Mouse (Mus musculus) forebrain, embryonic 11.5 days (tissue): ENCODE results near the gene Trim25. TPM values are rescaled to one million over a fixed set of nuclear protein-coding genes. Genes with fewer than 3 reads are reported as not detected.

Experiments used
- ATAC-seq: fragments of 200-750 bp; cut with Nextera tagmentation; replicated peaks from 2 replicates; pipeline ENCODE4 v1.8.0; 2017; ENCODE audit warnings: moderate TSS enrichment; ENCODE audit not compliant: low FRiP score
- DNase-seq: peaks from one replicate; pipeline ENCODE4 v3.0.0-alpha.2; 2017; ENCODE audit warnings: low spot score
- H3K27ac ChIP-seq: fragments of 300-500 bp; sonication (generic); 2 replicates; pipeline ENCODE4 v1.5.1; 2014; ENCODE audit warnings: low read depth, low read length
- H3K27me3 ChIP-seq: fragments of 300-500 bp; sonication (generic); 2 replicates; pipeline ENCODE4 v1.6.1; 2014; ENCODE audit warnings: mild to moderate bottlenecking, low read length, mixed read lengths; ENCODE audit not compliant: control insufficient read depth, insufficient read depth
- H3K36me3 ChIP-seq: fragments of 300-500 bp; sonication (generic); 2 replicates; pipeline ENCODE4 v1.6.1; 2014; ENCODE audit warnings: mild to moderate bottlenecking, low read length, moderate library complexity, mixed read lengths; ENCODE audit not compliant: control insufficient read depth, insufficient read depth
- H3K4me1 ChIP-seq: fragments of 300-500 bp; sonication (generic); replicated peaks from 2 replicates; pipeline ENCODE4 v1.6.1; 2014; ENCODE audit warnings: low read length, mixed read lengths; ENCODE audit not compliant: control insufficient read depth, insufficient read depth
- H3K4me2 ChIP-seq: fragments of 300-500 bp; sonication (generic); 2 replicates; pipeline ENCODE4 v1.6.1; 2014; ENCODE audit warnings: low read depth, mild to moderate bottlenecking, low read length, moderate library complexity, mixed read lengths; ENCODE audit not compliant: severe bottlenecking
- H3K4me3 ChIP-seq: fragments of 300-500 bp; sonication (generic); 2 replicates; pipeline ENCODE4 v1.5.1; 2014; ENCODE audit warnings: low read depth, low read length
- H3K9ac ChIP-seq: fragments of 300-500 bp; sonication (generic); 2 replicates; pipeline ENCODE4 v1.6.1; 2014; ENCODE audit warnings: low read length
- H3K9me3 ChIP-seq: fragments of 300-500 bp; sonication (generic); 2 replicates; pipeline ENCODE4 v1.6.1; 2016; ENCODE audit warnings: low read length, mixed read lengths; ENCODE audit not compliant: control insufficient read depth
- WGBS: fragments of 180-500 bp; shearing (Covaris S2); extraction: QIAGEN DNeasy Blood & Tissue Kit; methylation state at CpG from one replicate; pipeline ENCODE4 v1.1.7; 2014; 5-methylcytosine and 5-hydroxymethylcytosine counted together
- polyA plus RNA-seq: library from polyadenylated mRNA; unstranded; fragments of >200 nt; fragmentation: Nextera tagmentation; extraction: Ambion mirVana; gene quantifications from 2 replicates; pipeline ENCODE4 v1.2.1, GENCODE M21; 2014

Gene Trim25
- polyA plus RNA-seq, 1 experiment from 2014 or later, result 2.1 TPM

- no peak for ATAC-seq
- no peak for DNase-seq
- no peaks in the 10 kb centered on the region for H3K36me3 ChIP-seq
- WGBS, result 27% methylated on average over 32 of the region's 33 CpGs
- H3K27me3 ChIP-seq, result peaks cover 22% of the 10 kb centered on the region
- H3K4me3 ChIP-seq, result peak overlapping the region; percentile 37
- H3K9ac ChIP-seq, result peak overlapping the region; percentile 45
- H3K4me1 ChIP-seq, result no peaks in the 10 kb centered on the region; the same call in 1 of the 2 replicates
- H3K27ac ChIP-seq, result no peak overlapping the region
- H3K4me2 ChIP-seq, result peak overlapping the region; percentile 51
- no peaks in the 10 kb centered on the region for H3K9me3 ChIP-seq
Measured at GRCm38 (mm10) chr11:88999723-89000526, 749 bp downstream of the Trim25 start.

GRCm38 (mm10) chr11:89000527-89000819 lies 1.3 kb downstream of the Trim25 start:
- ATAC-seq (no peak), DNase-seq (no peak)
- H3K4me2 ChIP-seq, result peak overlapping the region; percentile 15; the same call in 1 of the 2 replicates
- no peak overlapping the region for H3K27ac ChIP-seq
- no peaks in the 10 kb centered on the region for H3K9me3 ChIP-seq
- H3K9ac ChIP-seq, result no peak overlapping the region
- H3K4me1 ChIP-seq, result no peaks in the 10 kb centered on the region; the same call in 1 of the 2 replicates
- H3K27me3 ChIP-seq, result peaks cover 22% of the 10 kb centered on the region
- H3K4me3 ChIP-seq, result no peak overlapping the region
- H3K36me3 ChIP-seq, result no peaks in the 10 kb centered on the region

DNA sequence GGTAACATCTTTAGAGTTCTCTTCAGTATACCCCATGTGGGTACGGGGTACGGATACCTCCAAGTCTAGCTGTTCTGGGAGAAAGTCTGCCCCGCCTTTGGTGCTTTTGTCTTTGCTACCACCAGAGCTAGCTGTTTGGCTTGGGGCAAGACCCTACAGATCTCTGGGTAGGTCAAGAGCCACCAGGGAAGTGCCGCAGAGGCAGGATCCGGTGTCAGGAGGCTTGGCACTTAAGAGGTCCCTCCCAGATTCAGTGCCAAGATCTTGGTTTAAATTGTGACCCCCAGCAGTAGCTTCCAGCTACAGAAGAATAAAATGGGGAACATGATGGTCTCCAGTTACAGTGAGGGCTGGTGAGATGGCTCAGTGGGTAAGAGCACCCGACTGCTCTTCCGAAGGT lies 2.4 kb downstream of the Trim25 start:
- no peaks in the 10 kb centered on the region for H3K36me3 ChIP-seq
- H3K4me3 ChIP-seq, result no peak overlapping the region
- peaks cover 22% of the 10 kb centered on the region for H3K27me3 ChIP-seq
- WGBS, result 96% methylated on average over 7 of the region's 7 CpGs
- no peak for DNase-seq
- H3K4me2 ChIP-seq, result no peak overlapping the region
- ATAC-seq, result no peak
- H3K9me3 ChIP-seq, result no peaks in the 10 kb centered on the region
- H3K4me1 ChIP-seq, result no peaks in the 10 kb centered on the region; the same call in 1 of the 2 replicates
- no peak overlapping the region for H3K27ac ChIP-seq
- no peak overlapping the region for H3K9ac ChIP-seq

DNA sequence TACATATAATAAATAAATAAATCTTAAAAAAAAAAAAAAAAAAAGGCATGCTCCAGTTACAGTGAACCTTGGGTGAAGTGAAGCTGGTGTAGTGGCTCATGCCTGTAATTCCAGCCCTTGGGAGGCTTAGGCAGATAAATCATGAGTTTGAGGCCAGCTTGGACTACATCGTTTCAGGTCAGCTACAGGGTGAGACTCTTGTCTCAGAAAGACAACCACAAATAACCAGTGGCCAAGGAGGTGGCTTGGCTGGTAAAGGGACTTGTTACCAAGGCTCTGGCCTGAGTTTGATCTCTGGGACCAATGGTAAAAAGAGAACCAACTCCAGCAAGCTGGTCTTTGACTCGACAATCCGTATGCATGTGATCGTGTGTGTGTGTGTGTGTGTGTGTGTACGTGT lies 2.9 kb downstream of the Trim25 start:
- ATAC-seq (no peak), DNase-seq (no peak)
- H3K9ac ChIP-seq, result no peak overlapping the region
- no peaks in the 10 kb centered on the region for H3K9me3 ChIP-seq
- 94% methylated on average over 5 of the region's 5 CpGs for WGBS
- no peaks in the 10 kb centered on the region for H3K36me3 ChIP-seq
- H3K27ac ChIP-seq, result no peak overlapping the region
- no peak overlapping the region for H3K4me2 ChIP-seq
- peaks cover 22% of the 10 kb centered on the region for H3K27me3 ChIP-seq
- H3K4me1 ChIP-seq, result no peaks in the 10 kb centered on the region; the same call in 1 of the 2 replicates
- H3K4me3 ChIP-seq, result no peak overlapping the region

DNA sequence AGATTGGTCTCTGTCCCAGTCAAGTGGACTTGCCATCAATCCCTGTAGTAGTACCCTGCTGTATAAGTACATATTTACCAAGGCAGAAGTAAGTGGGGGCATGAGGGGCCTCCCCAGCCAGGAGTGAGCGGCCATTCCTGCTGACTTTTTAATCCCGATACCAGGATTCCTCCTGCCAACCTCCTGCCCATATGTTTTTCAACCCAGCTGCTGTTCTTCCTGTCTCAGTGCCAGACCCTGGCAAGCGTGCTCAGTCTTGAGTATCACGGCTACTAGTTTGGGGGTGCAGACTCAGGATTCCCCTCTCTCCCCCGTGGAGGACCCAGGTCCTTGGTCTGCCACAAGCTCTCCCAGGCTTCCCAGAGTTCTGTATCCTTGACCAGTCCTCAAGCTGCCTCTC lies 3.4 kb downstream of the Trim25 start:
- DNase-seq (no peak), ATAC-seq (no peak)
- Histone ChIP-seq H3K9me3 (no peaks in the 10 kb centered on the region), H3K36me3 (no peaks in the 10 kb centered on the region), H3K4me2 (no peak overlapping the region), H3K27ac (no peak overlapping the region), H3K4me1 (no peaks in the 10 kb centered on the region; the same call in 1 of the 2 replicates), H3K9ac (no peak overlapping the region), H3K27me3 (peaks cover 22% of the 10 kb centered on the region), H3K4me3 (no peak overlapping the region)
- 89% methylated on average over 5 of the region's 5 CpGs for WGBS

DNA sequence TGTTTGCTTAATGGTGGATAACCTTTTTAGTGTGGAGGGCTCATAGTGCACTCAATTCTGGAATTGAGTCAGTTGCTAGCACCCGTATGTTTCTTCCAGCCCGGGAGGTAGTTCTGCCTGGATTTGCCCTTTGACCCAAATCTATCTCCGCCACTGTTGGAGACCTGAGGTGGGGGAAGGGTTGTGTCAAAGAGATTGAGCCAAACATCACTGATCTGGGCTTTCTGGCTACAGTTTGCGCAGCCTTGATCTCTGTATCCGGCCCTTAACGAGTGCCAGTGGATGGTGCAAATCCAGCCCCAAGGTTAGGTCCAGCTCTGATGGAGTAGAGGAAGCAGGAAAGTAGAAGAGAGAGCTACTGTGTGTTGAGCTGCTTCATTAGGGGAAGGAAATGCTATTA lies 3.9 kb downstream of the Trim25 start:
- DNase-seq, result no peak
- whole genome bisulfite sequencing, result 76% methylated on average over 6 of the region's 6 CpGs
- H3K9me3 ChIP-seq, result no peaks in the 10 kb centered on the region

DNA sequence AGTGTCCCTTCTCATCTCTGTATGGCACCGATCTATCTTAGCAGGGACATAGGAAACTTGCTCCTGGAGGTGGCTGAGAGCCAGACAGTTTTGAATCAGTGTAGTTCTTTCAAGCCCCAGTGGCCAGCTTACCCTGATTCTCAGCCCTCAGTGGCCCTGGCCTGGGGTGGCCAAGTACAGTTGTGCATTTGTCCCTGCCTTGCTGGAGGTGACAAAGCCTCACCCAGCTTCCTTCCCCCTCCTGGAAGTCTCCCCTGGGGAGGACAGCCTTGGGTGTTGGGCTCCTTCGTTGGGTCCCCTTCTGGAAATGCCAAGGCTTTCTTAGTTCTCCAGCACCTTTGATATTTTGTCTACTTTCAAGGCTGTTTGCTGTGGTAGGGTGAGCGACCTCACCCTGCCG lies 4.5 kb downstream of the Trim25 start:
- no peaks in the 10 kb centered on the region; the same call in 1 of the 2 replicates for H3K4me1 ChIP-seq
- ATAC-seq (no peak), DNase-seq (no peak)
- H3K27me3 ChIP-seq, result peaks cover 19% of the 10 kb centered on the region
- H3K4me3 ChIP-seq, result no peak overlapping the region
- no peak overlapping the region for H3K9ac ChIP-seq
- H3K36me3 ChIP-seq, result no peaks in the 10 kb centered on the region
- no peak overlapping the region for H3K4me2 ChIP-seq
- H3K27ac ChIP-seq, result no peak overlapping the region
- 85% methylated on average over 4 of the region's 4 CpGs for WGBS
- no peaks in the 10 kb centered on the region for H3K9me3 ChIP-seq

More for the DNA sequence above, 3.9 kb downstream of the Trim25 start:
- no peak overlapping the region for H3K4me2 ChIP-seq
- no peak overlapping the region for H3K4me3 ChIP-seq
- no peak overlapping the region for H3K27ac ChIP-seq
- H3K27me3 ChIP-seq, result peaks cover 22% of the 10 kb centered on the region
- H3K9ac ChIP-seq, result no peak overlapping the region
- ATAC-seq, result no peak
- H3K36me3 ChIP-seq, result no peaks in the 10 kb centered on the region
- no peaks in the 10 kb centered on the region; the same call in 1 of the 2 replicates for H3K4me1 ChIP-seq

GRCm38 (mm10) chr11:89005473-89005872 lies 6.3 kb downstream of the Trim25 start:
- H3K4me2 ChIP-seq, result no peak overlapping the region
- H3K9ac ChIP-seq, result no peak overlapping the region
- 79% methylated on average over 5 of the region's 5 CpGs for WGBS
- no peak overlapping the region for H3K27ac ChIP-seq
- H3K36me3 ChIP-seq, result no peaks in the 10 kb centered on the region
- H3K9me3 ChIP-seq, result no peaks in the 10 kb centered on the region
- DNase-seq (no peak), ATAC-seq (no peak)
- H3K27me3 ChIP-seq, result peaks cover 1% of the 10 kb centered on the region; the same call in 1 of the 2 replicates
- H3K4me1 ChIP-seq, result no peaks in the 10 kb centered on the region
- no peak overlapping the region for H3K4me3 ChIP-seq

- no peaks in the 10 kb centered on the region for H3K4me1 ChIP-seq
Measured at GRCm38 (mm10) chr11:89006404-89006803, 7.2 kb downstream of the Trim25 start.

More at GRCm38 (mm10) chr11:89006404-89006803, 7.2 kb downstream of the Trim25 start:
- Histone ChIP-seq H3K9me3 (no peaks in the 10 kb centered on the region), H3K4me2 (no peak overlapping the region), H3K27me3 (no peaks in the 10 kb centered on the region), H3K27ac (no peak overlapping the region), H3K4me3 (no peak overlapping the region), H3K36me3 (no peaks in the 10 kb centered on the region), H3K9ac (no peak overlapping the region)
- no peak for ATAC-seq
- DNase-seq, result no peak
